Mouse (Mus musculus) liver, postnatal 0 days (tissue): Measurements from ENCODE around the gene Ptgr1.

Experiments
- CTCF ChIP-seq: sonication (generic); IDR thresholded peaks from 2 replicates; pipeline ENCODE4 v1.5.1; 2016; ENCODE audit warnings: antibody characterized with exemption, low read depth
- EP300 ChIP-seq: IDR thresholded peaks from 2 replicates; pipeline ENCODE4 v1.6.1; 2016; ENCODE audit warnings: antibody characterized with exemption, low read depth, mild to moderate bottlenecking

GRCm38 (mm10) chr4:59009186-59009585 is 22.3 kb upstream of the Ptgr1 start:
- TF ChIP-seq CTCF: no peak
- no peak for TF ChIP-seq EP300
